Mouse (Mus musculus): ENCODE measurements at regions not wholly inside any gene's neighbourhood (a gene's known extent, or its start where the extent isn't known, plus 50 kb on each side); places are given as distances from the start of the nearest gene placed in this dataset.

DNA sequence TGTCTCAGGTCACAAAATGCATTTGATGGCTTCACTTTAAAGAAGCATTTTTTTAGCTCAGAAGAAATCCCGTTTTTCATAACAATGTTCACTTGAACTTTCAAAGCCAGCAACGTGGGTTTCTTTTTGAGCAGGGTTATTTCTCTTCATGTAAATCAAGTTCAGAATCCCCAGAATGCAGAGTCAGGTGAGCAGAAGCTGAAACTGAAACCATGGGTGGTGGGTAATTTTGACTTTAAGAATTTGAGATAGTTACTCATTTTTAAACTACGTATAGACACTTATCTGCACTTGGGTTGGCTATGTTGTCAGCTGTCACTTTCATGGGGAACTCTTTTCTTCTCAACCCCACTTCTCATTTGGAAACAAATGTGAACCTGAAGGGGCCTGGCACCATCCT, 1827.5 kb upstream of the 5930422O12Rik start:
- Histone ChIP-seq H3K27ac (ENCODE audit: low read length) (no peak overlapping the region), H3K36me3 (ENCODE audit: control insufficient read depth, insufficient read depth) (no peaks in the 10 kb centered on the region), H3K27me3 (ENCODE audit: control insufficient read depth, insufficient read depth, low read depth, low read length) (no peaks in the 10 kb centered on the region), H3K9ac (ENCODE audit: low read depth, low read length) (no peak overlapping the region), H3K4me2 (ENCODE audit: low read depth, low read length) (no peak overlapping the region), H3K9me3 (replicated peaks; ENCODE audit: control insufficient read depth, low read length) (no peaks in the 10 kb centered on the region), H3K4me3 (ENCODE audit: low read depth, low read length) (no peak overlapping the region), H3K4me1 (ENCODE audit: control insufficient read depth, low read depth, low read length) (no peaks in the 10 kb centered on the region)
- WGBS (ENCODE audit: insufficient replicate concordance) = 39% methylated on average over 3 of the region's 3 CpGs
- ATAC-seq (ENCODE audit: low read depth) = no peak

DNA sequence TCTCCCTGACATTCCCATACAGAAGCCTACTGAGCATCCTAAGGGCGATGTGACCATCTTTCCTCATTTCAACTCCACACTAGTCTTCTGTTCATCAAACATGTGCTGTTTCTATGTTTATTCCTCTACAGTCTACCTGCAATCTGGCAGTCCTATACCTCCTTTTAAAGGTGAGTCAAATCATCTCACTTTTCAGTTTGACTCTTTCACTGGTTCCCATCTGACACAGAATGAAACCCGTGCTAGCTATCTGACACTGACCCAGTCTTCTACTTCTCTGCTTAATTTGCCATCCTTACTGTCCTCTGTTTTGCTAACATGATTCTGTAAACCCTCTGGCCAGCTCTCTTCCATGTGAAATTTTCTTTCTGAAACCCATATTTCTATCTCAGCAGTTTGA, 1812.0 kb upstream of the 5930422O12Rik start:
- no peaks in the 10 kb centered on the region for H3K4me1 ChIP-seq (ENCODE audit: control insufficient read depth, low read depth, low read length)
- 55% methylated on average over 2 of the region's 2 CpGs for WGBS (ENCODE audit: insufficient replicate concordance)
- no peaks in the 10 kb centered on the region for H3K9me3 ChIP-seq (replicated peaks; ENCODE audit: control insufficient read depth, low read length)

DNA sequence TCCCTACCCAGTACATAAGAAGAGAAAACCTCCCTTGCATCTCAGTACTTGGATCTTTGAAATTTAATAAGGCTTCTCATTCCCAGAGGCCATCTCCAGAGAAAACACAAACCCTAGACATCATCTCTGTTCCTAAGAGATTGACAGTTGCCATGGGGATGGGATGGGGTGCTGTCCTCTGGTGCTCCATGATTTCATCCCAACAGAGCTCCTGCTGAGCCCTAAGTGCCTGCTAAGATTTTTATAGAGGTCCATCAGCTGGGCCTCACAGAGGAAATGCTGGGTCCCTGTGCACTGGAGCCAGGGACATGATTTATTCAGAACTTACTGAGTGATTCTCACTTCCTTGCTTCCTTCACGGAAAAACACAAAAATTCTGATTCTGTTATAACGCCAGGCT, 1800.8 kb upstream of the 5930422O12Rik start:
- no peak for ATAC-seq (ENCODE audit: low read depth)

More for the DNA sequence above, 1812.0 kb upstream of the 5930422O12Rik start:
- no peak overlapping the region for H3K4me2 ChIP-seq (ENCODE audit: low read depth, low read length)
- no peak overlapping the region for H3K4me3 ChIP-seq (ENCODE audit: low read depth, low read length)
- no peaks in the 10 kb centered on the region for H3K27me3 ChIP-seq (ENCODE audit: control insufficient read depth, insufficient read depth, low read depth, low read length)
- no peak overlapping the region for H3K27ac ChIP-seq (ENCODE audit: low read length)
- no peak overlapping the region for H3K9ac ChIP-seq (ENCODE audit: low read depth, low read length)
- no peak for ATAC-seq (ENCODE audit: low read depth)
- no peaks in the 10 kb centered on the region for H3K36me3 ChIP-seq (ENCODE audit: control insufficient read depth, insufficient read depth)

DNA sequence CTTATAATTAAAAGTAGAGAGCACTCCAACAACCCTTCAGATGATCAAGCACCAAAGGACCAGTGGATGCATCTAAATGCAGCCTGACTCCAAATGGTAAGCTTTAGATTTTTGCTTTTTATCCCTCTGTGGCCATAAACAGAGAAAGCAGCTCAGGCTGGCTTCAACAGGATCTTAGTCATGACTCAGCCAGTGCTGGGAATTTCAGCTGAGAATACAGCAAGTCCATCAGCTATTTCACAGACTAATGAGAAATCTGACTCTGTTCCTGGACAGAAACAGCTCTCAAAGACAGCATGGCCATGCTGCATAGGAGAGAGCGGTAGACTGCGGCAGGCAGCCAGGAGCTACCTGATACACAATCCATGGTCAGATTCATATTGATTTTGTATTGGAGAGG, 1800.4 kb upstream of the 5930422O12Rik start:
- Histone ChIP-seq H3K4me3 (ENCODE audit: low read depth, low read length) (no peak overlapping the region), H3K4me1 (ENCODE audit: control insufficient read depth, low read depth, low read length) (no peaks in the 10 kb centered on the region), H3K27me3 (ENCODE audit: control insufficient read depth, insufficient read depth, low read depth, low read length) (no peaks in the 10 kb centered on the region), H3K4me2 (ENCODE audit: low read depth, low read length) (no peak overlapping the region), H3K9ac (ENCODE audit: low read depth, low read length) (no peak overlapping the region), H3K27ac (ENCODE audit: low read length) (no peak overlapping the region), H3K9me3 (replicated peaks; ENCODE audit: control insufficient read depth, low read length) (no peaks in the 10 kb centered on the region), H3K36me3 (ENCODE audit: control insufficient read depth, insufficient read depth) (no peaks in the 10 kb centered on the region)
- ATAC-seq (ENCODE audit: low read depth) = no peak
- 65% methylated on average over 2 of the region's 2 CpGs for WGBS (ENCODE audit: insufficient replicate concordance)

More for the DNA sequence above, 1800.8 kb upstream of the 5930422O12Rik start:
- no peak overlapping the region for H3K9ac ChIP-seq (ENCODE audit: low read depth, low read length)
- H3K36me3 ChIP-seq (ENCODE audit: control insufficient read depth, insufficient read depth) = no peaks in the 10 kb centered on the region
- H3K4me1 ChIP-seq (ENCODE audit: control insufficient read depth, low read depth, low read length) = no peaks in the 10 kb centered on the region
- no peak overlapping the region for H3K4me2 ChIP-seq (ENCODE audit: low read depth, low read length)
- WGBS (ENCODE audit: insufficient replicate concordance) = 63% methylated on average over 2 of the region's 2 CpGs
- H3K27ac ChIP-seq (ENCODE audit: low read length) = no peak overlapping the region
- H3K27me3 ChIP-seq (ENCODE audit: control insufficient read depth, insufficient read depth, low read depth, low read length) = no peaks in the 10 kb centered on the region
- no peaks in the 10 kb centered on the region for H3K9me3 ChIP-seq (replicated peaks; ENCODE audit: control insufficient read depth, low read length)
- no peak overlapping the region for H3K4me3 ChIP-seq (ENCODE audit: low read depth, low read length)

DNA sequence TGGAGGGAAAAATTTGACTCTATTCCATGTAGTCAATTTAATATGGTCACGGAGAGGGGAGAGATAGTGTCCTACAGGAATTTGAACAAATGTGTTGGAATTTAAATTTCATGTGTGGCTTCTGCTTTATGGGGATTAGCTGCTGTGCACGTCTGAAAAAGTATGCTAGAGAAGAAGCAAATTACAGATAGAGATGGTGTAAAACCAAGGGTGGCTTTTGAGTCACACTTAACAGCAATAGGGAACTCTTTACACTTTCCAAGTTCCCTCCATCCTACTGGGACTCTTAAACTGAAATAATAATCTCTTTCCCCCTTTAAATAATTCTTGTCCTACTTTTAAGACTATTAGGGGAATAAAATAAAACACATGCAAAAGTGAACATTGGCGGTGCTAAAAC, 1790.1 kb upstream of the 5930422O12Rik start:
- WGBS (ENCODE audit: insufficient replicate concordance) = 47% methylated on average over 3 of the region's 3 CpGs
- H3K4me1 ChIP-seq (ENCODE audit: control insufficient read depth, low read depth, low read length) = no peaks in the 10 kb centered on the region
- H3K9ac ChIP-seq (ENCODE audit: low read depth, low read length) = no peak overlapping the region
- no peak for ATAC-seq (ENCODE audit: low read depth)
- no peaks in the 10 kb centered on the region for H3K27me3 ChIP-seq (ENCODE audit: control insufficient read depth, insufficient read depth, low read depth, low read length)
- H3K36me3 ChIP-seq (ENCODE audit: control insufficient read depth, insufficient read depth) = no peaks in the 10 kb centered on the region
- no peak overlapping the region for H3K4me3 ChIP-seq (ENCODE audit: low read depth, low read length)
- no peak overlapping the region for H3K4me2 ChIP-seq (ENCODE audit: low read depth, low read length)
- H3K27ac ChIP-seq (ENCODE audit: low read length) = no peak overlapping the region
- H3K9me3 ChIP-seq (replicated peaks; ENCODE audit: control insufficient read depth, low read length) = no peaks in the 10 kb centered on the region

DNA sequence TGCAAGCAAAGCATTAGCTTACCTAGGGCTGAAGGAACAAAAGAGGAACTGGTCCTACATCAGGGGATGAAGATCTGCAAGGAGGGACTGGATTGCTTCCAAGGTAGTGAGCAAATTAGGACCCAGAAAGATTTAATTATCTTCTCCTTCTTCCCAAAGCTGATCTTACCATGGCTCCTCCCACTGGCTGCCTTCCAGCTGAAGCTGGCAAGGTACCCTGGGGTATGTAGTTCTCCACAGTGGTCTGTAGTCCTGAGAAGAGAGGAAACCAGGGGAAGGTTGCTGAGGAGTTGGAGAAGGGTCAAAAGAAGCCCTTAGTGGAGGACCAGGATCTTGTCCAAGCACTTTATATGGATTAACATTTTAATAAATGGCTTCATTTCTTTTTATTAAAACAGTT, 1764.8 kb upstream of the 5930422O12Rik start:
- no peak overlapping the region for H3K4me2 ChIP-seq (ENCODE audit: low read depth, low read length)
- no peak overlapping the region for H3K27ac ChIP-seq (ENCODE audit: low read length)
- ATAC-seq (ENCODE audit: low read depth) = no peak
- H3K4me1 ChIP-seq (ENCODE audit: control insufficient read depth, low read depth, low read length) = no peaks in the 10 kb centered on the region
- no peaks in the 10 kb centered on the region for H3K36me3 ChIP-seq (ENCODE audit: control insufficient read depth, insufficient read depth)
- no peak overlapping the region for H3K4me3 ChIP-seq (ENCODE audit: low read depth, low read length)
- H3K27me3 ChIP-seq (ENCODE audit: control insufficient read depth, insufficient read depth, low read depth, low read length) = no peaks in the 10 kb centered on the region
- no peak overlapping the region for H3K9ac ChIP-seq (ENCODE audit: low read depth, low read length)
- H3K9me3 ChIP-seq (replicated peaks; ENCODE audit: control insufficient read depth, low read length) = no peaks in the 10 kb centered on the region

DNA sequence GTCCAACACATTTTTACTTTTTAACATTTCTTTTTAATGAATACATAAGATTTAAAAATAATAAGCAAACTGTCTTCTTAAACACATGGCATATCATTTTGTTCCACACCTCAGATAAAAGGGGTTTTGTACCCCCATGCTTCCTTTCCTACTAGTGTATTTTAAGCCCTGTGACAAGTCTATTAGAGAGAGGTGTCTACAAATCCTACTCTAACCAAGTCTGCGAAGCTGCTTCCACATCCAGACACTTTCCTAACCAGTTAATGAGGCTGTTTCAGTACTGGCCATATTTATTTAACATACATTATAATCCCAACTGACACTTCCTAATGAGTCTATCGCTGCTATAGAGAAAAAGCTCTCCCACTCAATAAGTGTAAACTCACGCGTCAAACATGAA, 1763.0 kb upstream of the 5930422O12Rik start:
- 75% methylated on average over 4 of the region's 4 CpGs for WGBS (ENCODE audit: insufficient replicate concordance)
- Histone ChIP-seq H3K27ac (ENCODE audit: low read length) (no peak overlapping the region), H3K36me3 (ENCODE audit: control insufficient read depth, insufficient read depth) (no peaks in the 10 kb centered on the region), H3K4me2 (ENCODE audit: low read depth, low read length) (no peak overlapping the region), H3K27me3 (ENCODE audit: control insufficient read depth, insufficient read depth, low read depth, low read length) (no peaks in the 10 kb centered on the region), H3K9ac (ENCODE audit: low read depth, low read length) (no peak overlapping the region), H3K4me3 (ENCODE audit: low read depth, low read length) (no peak overlapping the region), H3K4me1 (ENCODE audit: control insufficient read depth, low read depth, low read length) (no peaks in the 10 kb centered on the region), H3K9me3 (replicated peaks; ENCODE audit: control insufficient read depth, low read length) (no peaks in the 10 kb centered on the region)
- ATAC-seq (ENCODE audit: low read depth) = no peak

DNA sequence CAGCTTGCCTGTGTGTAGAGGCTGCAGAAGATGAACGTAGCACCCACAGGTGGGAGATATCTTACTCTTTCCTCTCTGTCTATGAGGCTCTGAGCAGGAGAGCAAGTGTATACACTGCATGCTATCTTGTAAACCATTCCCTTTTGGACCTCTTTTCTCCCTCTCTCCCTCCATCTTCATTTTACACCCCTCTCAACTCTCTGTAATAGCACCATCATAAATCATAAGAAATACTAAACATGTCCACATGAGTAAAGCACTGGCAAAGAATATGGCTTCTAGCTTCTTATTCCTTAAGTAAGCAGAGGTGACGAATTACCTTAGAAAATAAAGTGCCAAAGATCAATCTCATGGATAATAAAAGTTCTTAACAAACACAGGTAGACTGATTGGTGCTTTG, 1724.3 kb upstream of the 5930422O12Rik start:
- Histone ChIP-seq H3K36me3 (ENCODE audit: control insufficient read depth, insufficient read depth) (no peaks in the 10 kb centered on the region), H3K27ac (ENCODE audit: low read length) (no peak overlapping the region), H3K27me3 (ENCODE audit: control insufficient read depth, insufficient read depth, low read depth, low read length) (no peaks in the 10 kb centered on the region), H3K9me3 (replicated peaks; ENCODE audit: control insufficient read depth, low read length) (no peaks in the 10 kb centered on the region), H3K4me1 (ENCODE audit: control insufficient read depth, low read depth, low read length) (no peaks in the 10 kb centered on the region), H3K9ac (ENCODE audit: low read depth, low read length) (no peak overlapping the region), H3K4me3 (ENCODE audit: low read depth, low read length) (no peak overlapping the region), H3K4me2 (ENCODE audit: low read depth, low read length) (no peak overlapping the region)
- no peak for ATAC-seq (ENCODE audit: low read depth)
- WGBS (ENCODE audit: insufficient replicate concordance) = 58% methylated on average over 2 of the region's 2 CpGs

DNA sequence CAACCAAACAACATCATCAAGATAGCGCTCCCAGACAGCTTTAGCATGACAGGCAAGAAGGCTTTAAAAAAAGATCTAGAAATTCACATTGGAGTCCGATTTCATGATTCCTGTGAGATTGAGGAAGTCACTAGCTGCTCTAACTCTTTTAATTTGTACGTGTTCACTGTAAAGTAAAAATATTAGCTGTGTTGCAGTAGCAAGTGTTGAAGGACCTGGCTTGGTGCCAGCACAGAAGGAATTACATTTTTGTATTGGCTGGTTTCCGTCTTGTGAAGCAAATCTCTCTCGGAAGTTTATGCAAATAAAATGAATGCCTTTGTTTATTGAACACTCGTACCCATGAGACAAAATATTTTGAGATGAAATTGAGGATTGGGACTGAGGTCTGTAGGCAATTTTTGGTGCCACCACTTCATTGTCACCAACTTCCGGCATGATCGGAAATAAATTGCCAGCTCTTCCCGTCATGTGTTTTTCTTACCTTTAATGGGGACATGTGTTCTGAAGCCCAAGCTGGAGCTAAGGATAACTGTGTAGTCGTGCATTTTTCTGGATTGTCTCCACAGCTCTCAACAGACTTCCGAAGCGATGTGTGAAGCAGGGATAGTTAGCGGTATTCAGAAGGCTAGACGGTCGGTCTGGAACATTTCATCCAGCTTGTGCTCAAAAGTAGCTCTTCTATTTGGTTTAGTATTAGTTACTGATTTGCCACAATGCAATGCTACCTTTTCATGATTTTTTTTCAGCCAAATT, 1715.0 kb upstream of the 5930422O12Rik start:
- Histone ChIP-seq H3K36me3 (ENCODE audit: control insufficient read depth, insufficient read depth) (no peaks in the 10 kb centered on the region), H3K4me3 (ENCODE audit: low read depth, low read length) (no peak overlapping the region), H3K4me2 (ENCODE audit: low read depth, low read length) (no peak overlapping the region), H3K4me1 (ENCODE audit: control insufficient read depth, low read depth, low read length) (peaks cover 3% of the 10 kb centered on the region; the same call in 1 of the 2 replicates), H3K9ac (ENCODE audit: low read depth, low read length) (no peak overlapping the region), H3K9me3 (replicated peaks; ENCODE audit: control insufficient read depth, low read length) (no peaks in the 10 kb centered on the region), H3K27ac (ENCODE audit: low read length) (no peak overlapping the region), H3K27me3 (ENCODE audit: control insufficient read depth, insufficient read depth, low read depth, low read length) (no peaks in the 10 kb centered on the region)
- ATAC-seq (ENCODE audit: low read depth) = no peak
- WGBS (ENCODE audit: insufficient replicate concordance) = 75% methylated on average over 15 of the region's 15 CpGs
